Mouse (Mus musculus): ENCODE data around the gene Lasp1. TPM values are rescaled to one million over a fixed set of nuclear protein-coding genes. Genes with fewer than 3 reads are reported as not detected.
A peak's percentile ranks its signal among the peaks of the same experiment; 100 is the strongest.
"Not testable (repeated sequence)": the region's sequence is repeated elsewhere in the genome, so short reads cannot be mapped to it uniquely, and the experiment has no call there.

Gene Lasp1
- polyA plus RNA-seq, 1 experiment: 108 TPM

DNA sequence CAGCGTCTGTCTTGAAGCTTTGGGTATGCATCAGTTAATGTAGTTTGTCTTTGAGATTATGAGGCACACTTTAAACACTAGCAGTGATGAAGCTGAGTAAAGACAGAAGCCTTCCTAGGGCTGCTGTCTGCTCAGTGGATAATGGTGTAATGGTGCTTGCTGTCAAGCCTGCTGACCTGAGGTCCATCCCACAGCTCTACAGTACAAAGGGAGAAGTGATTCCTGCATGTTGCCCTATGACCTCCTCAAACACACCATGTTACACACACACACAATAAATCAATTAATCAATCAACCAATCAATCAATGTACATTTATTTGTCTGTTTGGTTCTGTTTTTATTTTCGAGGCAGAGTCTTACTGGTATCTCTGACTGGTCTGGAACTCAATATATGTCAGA is 63.3 kb downstream of the Lasp1 start:
- DNase-seq (ENCODE audit: extremely low spot score in 1 of 2, low spot score in 1 of 2): no peak

DNA sequence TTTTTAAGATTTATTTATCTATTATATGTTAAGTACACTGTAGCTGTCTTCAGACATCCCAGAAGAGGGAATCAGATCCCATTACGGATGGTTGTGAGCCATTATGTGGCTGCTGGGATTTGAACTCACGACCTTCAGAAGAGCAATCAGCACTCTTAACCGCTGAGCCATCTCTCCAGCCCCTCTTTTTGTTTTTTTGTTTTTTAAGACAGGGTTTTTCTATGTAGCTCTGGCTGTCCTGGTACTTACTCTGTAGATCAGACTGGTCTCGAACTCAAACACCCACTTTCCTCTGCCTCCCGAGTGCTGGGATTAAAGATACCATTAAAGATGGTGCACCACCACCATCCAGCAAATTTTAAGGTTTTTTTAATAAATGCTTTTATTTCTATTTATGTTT is 66.6 kb downstream of the Lasp1 start:
- no peak for DNase-seq (ENCODE audit: extremely low spot score in 1 of 2, low spot score in 1 of 2)

DNA sequence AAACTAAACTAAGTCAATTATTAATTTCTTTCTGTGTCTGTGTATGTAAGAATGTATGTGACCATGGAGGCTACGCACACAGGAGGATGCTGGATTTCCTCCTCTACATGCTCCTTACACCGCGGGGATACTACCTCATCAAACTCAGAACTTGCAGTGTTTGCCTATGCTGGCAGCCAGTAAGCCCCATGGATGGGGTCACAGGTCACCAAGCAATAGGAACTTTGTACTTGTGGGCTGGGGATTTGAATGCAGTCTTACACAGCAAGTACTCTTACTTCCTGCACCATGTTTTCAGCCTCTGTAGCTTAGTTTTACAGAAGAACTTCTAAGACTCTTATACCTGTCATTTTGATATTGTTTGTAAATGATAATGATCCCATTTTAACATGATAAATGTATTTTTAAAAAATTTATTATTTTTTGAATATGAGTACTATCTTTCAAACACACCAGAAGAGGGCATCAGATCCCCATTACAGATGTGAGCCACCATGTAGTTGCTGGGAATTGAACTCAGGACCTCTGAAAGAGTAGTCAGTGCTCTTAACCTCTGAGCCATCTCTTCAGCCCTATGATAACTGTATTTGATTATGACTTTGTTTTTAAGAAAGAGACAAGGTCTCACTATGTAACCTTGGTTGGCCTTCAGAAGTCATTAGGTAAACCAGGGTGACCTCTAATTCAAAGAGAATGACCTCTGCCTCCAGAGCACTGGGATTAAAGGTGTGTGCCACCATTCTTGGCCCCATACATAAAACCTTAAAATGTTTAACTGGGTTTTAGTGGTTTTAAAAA is 67.5 kb downstream of the Lasp1 start:
- DNase-seq (ENCODE audit: extremely low spot score in 1 of 2, low spot score in 1 of 2): no peak

DNA sequence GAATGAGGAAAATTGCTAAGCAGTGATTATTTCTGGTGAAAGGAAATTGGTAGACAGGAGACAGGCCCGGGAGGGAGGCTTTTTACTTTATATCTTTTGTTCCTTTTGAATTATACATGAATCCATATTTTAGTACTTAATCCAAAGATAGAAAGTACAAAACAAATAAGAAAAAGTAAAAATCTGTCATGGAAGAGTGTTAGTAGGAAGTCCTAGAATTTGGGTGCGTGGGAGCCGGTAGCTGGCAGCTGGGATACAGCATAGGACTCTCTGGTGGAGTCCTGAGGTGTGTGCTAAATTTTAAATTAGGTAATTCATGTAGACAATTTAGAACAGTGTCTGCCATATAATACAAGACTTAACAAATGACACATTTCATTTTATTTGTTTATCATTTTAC is 68.8 kb downstream of the Lasp1 start:
- DNase-seq (ENCODE audit: extremely low spot score in 1 of 2, low spot score in 1 of 2): peak; percentile 61 to 69

DNA sequence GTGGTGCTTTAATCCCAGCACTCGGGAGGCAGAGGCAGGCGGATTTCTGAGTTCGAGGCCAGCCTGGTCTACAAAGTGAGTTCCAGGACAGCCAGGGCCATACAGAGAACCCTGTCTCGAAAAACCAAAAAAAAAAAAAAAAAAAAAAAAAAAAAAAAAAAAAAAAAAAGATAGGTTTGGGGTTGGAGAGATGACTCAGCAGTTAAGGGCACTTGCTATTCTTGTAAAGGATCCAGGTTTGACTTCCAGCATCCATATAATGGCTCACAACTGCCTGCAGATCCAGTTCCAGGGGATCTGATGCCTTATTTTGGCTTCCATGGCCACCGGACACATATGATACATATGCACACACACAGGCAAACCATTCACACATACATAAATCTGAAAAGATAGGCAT is 73.6 kb downstream of the Lasp1 start:
- DNase-seq (ENCODE audit: extremely low spot score in 1 of 2, low spot score in 1 of 2): not testable (repeated sequence)

DNA sequence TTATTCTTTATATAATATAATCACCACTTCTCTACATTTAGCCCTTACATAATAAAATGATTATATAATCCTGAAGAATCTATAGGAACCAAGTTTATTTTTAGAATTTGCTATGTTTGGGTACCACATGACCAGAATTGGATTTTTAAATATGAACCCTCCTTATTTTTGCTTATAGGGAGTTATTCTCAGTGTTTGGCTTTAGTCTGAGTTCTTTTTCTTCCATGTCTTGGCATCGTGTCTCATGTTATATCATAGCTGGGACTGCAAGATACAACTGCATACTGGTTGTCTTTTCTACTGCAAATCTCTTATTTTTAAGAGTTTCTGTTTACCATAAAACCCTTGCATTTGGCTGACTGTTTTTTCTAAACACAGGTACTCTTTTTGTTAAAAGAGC is 75.6 kb downstream of the Lasp1 start:
- peak in 1 of 2 experiments; percentile 34 for DNase-seq (ENCODE audit: extremely low spot score in 1 of 2, low spot score in 1 of 2)

DNA sequence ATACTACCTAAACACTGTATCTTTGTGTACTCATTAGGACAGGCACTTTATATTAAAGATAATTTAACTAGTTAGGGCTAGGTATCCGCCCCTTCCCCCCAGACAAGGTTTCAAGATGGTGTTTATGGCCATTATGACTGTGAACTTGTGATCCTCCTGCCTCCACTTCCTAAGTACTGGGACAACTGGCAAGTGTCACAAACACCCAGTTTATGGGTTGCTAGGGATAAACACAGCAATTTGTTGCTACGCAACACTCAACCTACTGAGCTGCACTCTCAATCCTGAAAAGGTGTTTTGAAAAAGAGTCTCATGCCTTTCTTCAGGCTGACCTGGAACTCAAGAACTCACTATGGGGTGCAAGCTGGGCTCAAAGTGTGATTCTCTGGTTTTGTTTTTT is 78.5 kb downstream of the Lasp1 start:
- DNase-seq (ENCODE audit: extremely low spot score in 1 of 2, low spot score in 1 of 2): no peak

DNA sequence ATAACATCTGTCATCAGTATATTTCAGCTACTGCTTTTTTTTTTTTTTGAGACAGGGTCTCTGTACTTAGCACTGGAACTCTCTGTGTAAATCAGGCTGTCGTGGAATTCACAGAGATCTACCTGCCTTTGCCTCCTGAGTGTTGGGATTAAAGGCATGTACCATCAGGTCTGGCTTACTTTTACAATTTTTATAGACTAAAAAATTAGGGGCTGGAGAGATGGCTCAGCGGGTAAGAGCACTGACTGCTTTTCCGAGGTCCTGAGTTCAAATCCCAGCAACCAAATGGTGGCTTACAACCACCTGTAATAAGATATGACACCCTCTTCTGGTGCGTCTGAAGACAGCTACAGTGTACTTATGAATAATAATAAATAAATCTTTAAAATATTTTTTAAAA is 81.6 kb downstream of the Lasp1 start:
- DNase-seq (ENCODE audit: extremely low spot score in 1 of 2, low spot score in 1 of 2): no peak

DNA sequence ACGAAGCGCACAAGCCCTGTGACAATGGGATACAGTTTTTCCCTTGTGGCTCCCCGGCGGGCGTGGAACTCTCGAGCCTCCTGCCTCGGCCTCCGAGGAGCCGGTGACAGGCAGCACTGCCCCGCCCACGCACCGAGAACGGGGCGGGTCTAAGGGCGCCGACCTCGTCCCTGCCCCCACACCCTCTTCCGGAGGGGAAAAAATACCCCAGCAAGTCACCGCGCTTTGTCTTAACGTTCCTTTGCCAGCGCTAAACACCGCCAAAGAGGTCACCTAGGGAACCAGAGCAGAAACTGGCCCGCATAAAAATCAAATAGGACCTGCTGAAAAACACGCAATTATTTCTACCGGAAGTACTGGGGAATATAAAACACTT is 84.7 kb downstream of the Lasp1 start:
- peak; percentile 38 to 66 for DNase-seq (ENCODE audit: extremely low spot score in 1 of 2, low spot score in 1 of 2)

DNA sequence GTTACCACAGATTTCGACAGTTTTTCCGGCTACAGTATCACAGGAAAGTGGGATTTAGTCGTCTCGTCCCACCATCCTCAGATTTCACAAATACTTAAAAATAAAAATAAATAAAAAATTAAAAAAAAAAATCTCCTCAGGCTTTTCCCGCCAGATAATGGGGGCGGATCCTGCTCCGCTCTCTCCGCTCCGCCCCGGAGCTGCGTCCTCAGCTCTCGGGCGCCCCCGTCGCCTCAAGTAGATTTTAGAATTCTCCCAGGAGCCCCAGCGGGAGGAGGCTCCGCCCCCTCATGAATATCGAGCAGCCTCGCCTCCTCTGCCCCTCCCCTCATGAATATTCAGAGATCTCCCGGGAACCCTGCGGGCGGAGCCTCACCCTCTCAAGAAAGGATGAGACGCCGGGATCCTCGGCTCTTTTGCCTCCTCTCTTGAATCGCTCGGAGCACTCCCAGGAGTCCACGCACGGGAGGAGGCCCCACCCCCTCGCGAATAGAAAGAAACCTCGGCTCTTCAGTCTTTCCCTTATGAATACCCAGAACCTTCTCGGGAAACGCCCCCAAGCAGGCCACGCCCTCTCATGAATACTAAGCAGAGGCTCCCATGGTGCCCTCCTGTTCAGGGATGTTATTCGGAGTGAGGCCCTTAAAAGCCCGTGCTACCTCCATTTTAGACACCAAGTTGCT is 85.3 kb downstream of the Lasp1 start, which contains the start of gene Fbxo47:
Gene Fbxo47, minus strand, starts transcription at position 237 of the 683 bp plus-strand sequence.
- peak; percentile 96 to 97 for DNase-seq (ENCODE audit: extremely low spot score in 1 of 2, low spot score in 1 of 2)

DNA sequence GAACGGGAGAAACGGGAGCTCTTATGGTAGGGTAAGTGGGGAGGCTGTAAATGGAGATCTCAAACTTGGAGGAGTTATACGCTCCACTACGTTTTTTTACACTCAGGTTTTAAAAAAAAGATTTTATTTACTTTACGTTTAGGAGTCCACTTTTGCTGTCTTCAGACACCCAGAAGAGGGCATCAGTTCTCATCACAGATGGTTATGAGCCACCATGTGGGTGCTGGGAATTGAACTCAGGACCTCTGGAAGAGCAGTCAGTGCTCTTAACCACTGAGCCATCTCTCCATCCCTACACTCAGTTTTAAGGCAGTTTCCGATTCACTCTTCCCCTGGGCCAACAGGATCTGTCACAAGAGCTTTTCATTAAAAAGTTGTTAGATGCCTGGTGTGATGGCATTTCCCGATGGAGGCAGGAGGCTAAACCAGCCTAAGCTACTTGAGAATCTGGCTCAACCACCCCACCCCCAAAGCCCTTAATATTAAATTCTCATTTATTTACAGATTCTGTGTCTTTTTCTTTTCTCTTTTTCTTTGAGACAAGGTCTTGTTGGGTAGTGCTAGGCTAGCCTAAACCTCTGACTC is 85.9 kb downstream of the Lasp1 start:
- DNase-seq (ENCODE audit: extremely low spot score in 1 of 2, low spot score in 1 of 2): no peak

DNA sequence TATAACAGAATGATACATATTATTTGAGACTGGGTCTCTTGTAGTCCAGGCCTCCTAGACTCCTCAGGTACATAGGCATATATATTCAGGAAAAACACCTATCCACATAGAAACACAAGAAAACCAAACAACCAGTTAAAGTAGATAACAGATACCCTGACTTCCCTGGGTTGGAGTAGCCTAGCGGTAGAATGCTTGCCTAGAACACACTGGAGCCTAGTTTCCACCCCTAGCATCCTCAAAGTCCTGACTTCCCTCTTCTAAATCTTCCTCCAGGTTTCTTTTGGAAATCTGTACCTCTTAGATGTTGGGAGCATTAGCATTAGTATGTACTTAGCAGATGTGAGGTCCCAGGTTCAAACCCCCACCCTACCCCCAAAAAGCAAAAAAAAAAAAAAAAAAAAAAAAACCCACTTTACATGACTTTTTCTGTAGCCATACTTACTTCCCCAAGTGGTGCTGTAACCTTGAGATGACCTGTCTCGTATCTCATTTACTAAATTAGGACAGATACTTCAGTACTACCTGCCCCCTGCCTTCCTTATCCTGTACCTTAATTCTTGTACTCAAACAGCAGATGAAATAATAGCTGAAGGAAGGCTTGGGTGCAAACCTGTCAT is 86.6 kb downstream of the Lasp1 start:
- DNase-seq (ENCODE audit: extremely low spot score in 1 of 2, low spot score in 1 of 2): no peak

Other genes with a start within 250 kb of the Lasp1 start
- gene Srcin1, start 222.8 kb upstream of the Lasp1 start, polyA plus RNA-seq (2012; rRNA removed): 117 and 123 TPM in 2 replicates
- 49.4 and 65.0 TPM in 2 replicates for gene Epop, start 169.3 kb upstream of the Lasp1 start, polyA plus RNA-seq (2012; rRNA removed)
- gene Mllt6, start 135.6 kb upstream of the Lasp1 start, polyA plus RNA-seq (2012; rRNA removed): 74.9 and 84.0 TPM in 2 replicates
- gene Cisd3, start 113.2 kb upstream of the Lasp1 start, polyA plus RNA-seq (2012; rRNA removed): 51.9 and 54.8 TPM in 2 replicates
- 74.6 and 83.8 TPM in 2 replicates for gene Pcgf2, start 98.5 kb upstream of the Lasp1 start, polyA plus RNA-seq (2012; rRNA removed)
- gene Psmb3, start 95.6 kb upstream of the Lasp1 start, polyA plus RNA-seq (2012; rRNA removed): 241 and 243 TPM in 2 replicates
- gene Pip4k2b, start 54.3 kb upstream of the Lasp1 start, polyA plus RNA-seq (2012; rRNA removed): 60.9 and 63.3 TPM in 2 replicates
- gene Cwc25, start 32.4 kb upstream of the Lasp1 start, polyA plus RNA-seq (2012; rRNA removed): 18.0 and 19.0 TPM in 2 replicates
- gene 1700001P01Rik, start 23.1 kb upstream of the Lasp1 start, polyA plus RNA-seq (2012; rRNA removed): 0.34 and 0.78 TPM in 2 replicates
- 342 and 345 TPM in 2 replicates for gene Rpl23, start 16.6 kb upstream of the Lasp1 start, polyA plus RNA-seq (2012; rRNA removed)
- 102 and 104 TPM in 2 replicates for gene B230217C12Rik, start 41.8 kb downstream of the Lasp1 start, polyA plus RNA-seq (2012; rRNA removed)
- 0.48 and 0.76 TPM in 2 replicates for gene Fbxo47, start 85.2 kb downstream of the Lasp1 start, polyA plus RNA-seq (2012; rRNA removed)
- 11.1 and 11.4 TPM in 2 replicates for gene Plxdc1, start 187.4 kb downstream of the Lasp1 start, polyA plus RNA-seq (2012; rRNA removed)
- gene Arl5c, start 197.2 kb downstream of the Lasp1 start, polyA plus RNA-seq (2012; rRNA removed): 3.2 and 3.4 TPM in 2 replicates
- gene Cacnb1, start 224.0 kb downstream of the Lasp1 start, polyA plus RNA-seq (2012; rRNA removed): 99.8 and 103 TPM in 2 replicates
- gene Rpl19, start 227.7 kb downstream of the Lasp1 start, polyA plus RNA-seq (2012; rRNA removed): 918 and 950 TPM in 2 replicates